Mouse (Mus musculus) olfactory bulb, adult 2 months (tissue): ENCODE results near the gene Mlec.

Source experiments
- CTCF ChIP-seq: fragments of 200-500 bp; IDR thresholded peaks from 2 replicates; pipeline ENCODE4 v1.5.1; 2012; ENCODE audit warnings: low read depth, mild to moderate bottlenecking, low read length, moderate library complexity; ENCODE audit not compliant: insufficient read depth
- POLR2A ChIP-seq: fragments of 200-500 bp; IDR thresholded peaks from 2 replicates; pipeline ENCODE4 v1.6.1; 2012; ENCODE audit warnings: mild to moderate bottlenecking, low read depth, low read length, moderate library complexity; ENCODE audit not compliant: insufficient read depth

DNA sequence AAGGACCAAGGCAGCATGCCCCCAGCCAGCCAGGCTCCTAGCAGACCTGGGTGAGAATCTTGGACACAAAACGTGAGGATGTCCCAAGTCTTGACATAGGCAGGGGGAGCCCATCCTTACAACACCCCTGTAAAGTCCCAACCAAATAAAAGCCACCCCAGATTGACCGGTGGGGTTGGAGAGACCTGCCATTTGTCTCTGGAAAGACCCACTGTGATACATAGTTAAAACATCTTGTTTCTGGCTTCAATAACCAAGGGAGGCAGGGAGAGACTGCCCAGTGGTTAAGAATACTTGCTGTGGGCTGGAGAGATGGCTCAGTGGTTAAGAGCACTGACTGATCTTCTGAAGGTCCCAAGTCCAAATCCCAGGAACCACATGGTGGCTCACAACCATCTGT, 55.7 kb downstream of the Mlec start:
- TF ChIP-seq CTCF (no peak), POLR2A (no peak)
